Mouse (Mus musculus) olfactory bulb, adult 2 months (tissue): ENCODE results near the gene Bcar3. TPM values are rescaled to one million over a fixed set of nuclear protein-coding genes. Genes with fewer than 3 reads are reported as not detected.

ENCODE experiments used
- H3K27ac ChIP-seq: fragments of 200-500 bp; 2 replicates; pipeline ENCODE4 v1.5.1; 2012; ENCODE audit warnings: low read depth, low read length; ENCODE audit not compliant: insufficient read depth
- H3K4me1 ChIP-seq: fragments of 200-500 bp; 2 replicates; pipeline ENCODE4 v1.6.1; 2012; ENCODE audit warnings: low read length; ENCODE audit not compliant: control insufficient read depth, insufficient read depth
- H3K4me3 ChIP-seq: fragments of 200-500 bp; 2 replicates; pipeline ENCODE4 v1.5.1; 2012; ENCODE audit warnings: mild to moderate bottlenecking, low read depth, low read length, moderate library complexity; ENCODE audit not compliant: insufficient read depth
- CTCF ChIP-seq: fragments of 200-500 bp; IDR thresholded peaks from 2 replicates; pipeline ENCODE4 v1.5.1; 2012; ENCODE audit warnings: low read depth, mild to moderate bottlenecking, low read length, moderate library complexity; ENCODE audit not compliant: insufficient read depth
- POLR2A ChIP-seq: fragments of 200-500 bp; IDR thresholded peaks from 2 replicates; pipeline ENCODE4 v1.6.1; 2012; ENCODE audit warnings: mild to moderate bottlenecking, low read depth, low read length, moderate library complexity; ENCODE audit not compliant: insufficient read depth
- WGBS: fragments of 180-500 bp; shearing (Covaris S2); methylation state at CpG from one replicate; pipeline ENCODE4 v1.1.7; 2018; 5-methylcytosine and 5-hydroxymethylcytosine counted together
- polyA plus RNA-seq: library from polyadenylated mRNA; stranded (reverse); fragments of >200 nt; gene quantifications from 2 replicates; pipeline ENCODE4 v1.2.4, GENCODE M21; 2012; ENCODE audit warnings: low replicate concordance; ENCODE audit not compliant: missing spikeins, insufficient read depth, insufficient read length

Bcar3 gene
- polyA plus RNA-seq, 1 experiment = not detected

DNA sequence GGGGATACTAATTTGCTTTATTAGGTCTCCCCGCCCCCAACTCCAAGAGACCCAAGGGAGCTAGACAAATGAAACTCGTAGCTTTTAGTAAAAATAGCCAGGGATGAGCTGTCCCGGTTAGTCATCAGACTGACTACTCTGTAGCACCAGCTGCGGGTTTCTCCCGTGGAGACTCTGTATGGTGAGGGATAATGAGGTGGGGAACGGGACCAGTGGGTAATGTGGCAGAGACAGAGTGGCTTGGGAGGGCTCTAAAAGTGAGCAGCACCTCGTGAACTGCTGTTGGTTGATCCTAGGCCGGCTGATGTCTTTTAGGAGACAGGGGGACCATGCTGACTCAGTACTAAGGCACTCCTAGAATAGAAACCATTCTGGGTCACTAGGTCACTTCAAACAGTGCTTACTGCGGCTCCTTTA, 49.5 kb downstream of the Bcar3 start:
- no peak for TF ChIP-seq POLR2A
- TF ChIP-seq CTCF = no peak
- Histone ChIP-seq H3K4me3 (no peak overlapping the region), H3K4me1 (peaks cover 11% of the 10 kb centered on the region), H3K27ac (no peak overlapping the region)
- 27% methylated on average over 9 of the region's 9 CpGs for WGBS

DNA sequence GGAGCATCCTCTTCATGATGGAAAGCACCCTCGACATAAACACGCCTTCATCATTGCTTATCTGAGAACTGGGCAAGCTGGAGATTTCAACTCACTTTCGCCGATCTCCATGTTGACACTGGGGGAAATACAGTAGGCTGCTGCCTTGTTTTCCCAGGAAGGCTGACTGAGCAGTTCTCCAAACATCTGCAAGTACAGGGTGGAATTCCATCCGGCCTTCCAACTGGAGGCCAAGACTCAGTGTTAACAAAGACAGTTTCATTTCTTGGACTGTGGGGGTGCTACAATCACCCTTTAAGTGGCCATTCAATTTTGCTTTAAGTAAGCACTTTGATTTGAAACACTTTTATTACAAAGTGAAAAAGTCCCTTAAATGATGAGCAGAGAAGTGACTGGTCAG, 50.4 kb downstream of the Bcar3 start:
- 82% methylated on average over 5 of the region's 5 CpGs for WGBS
- peaks cover 11% of the 10 kb centered on the region for H3K4me1 ChIP-seq
- H3K4me3 ChIP-seq = no peak overlapping the region
- H3K27ac ChIP-seq = no peak overlapping the region
- no peak for TF ChIP-seq POLR2A
- TF ChIP-seq CTCF = no peak

DNA sequence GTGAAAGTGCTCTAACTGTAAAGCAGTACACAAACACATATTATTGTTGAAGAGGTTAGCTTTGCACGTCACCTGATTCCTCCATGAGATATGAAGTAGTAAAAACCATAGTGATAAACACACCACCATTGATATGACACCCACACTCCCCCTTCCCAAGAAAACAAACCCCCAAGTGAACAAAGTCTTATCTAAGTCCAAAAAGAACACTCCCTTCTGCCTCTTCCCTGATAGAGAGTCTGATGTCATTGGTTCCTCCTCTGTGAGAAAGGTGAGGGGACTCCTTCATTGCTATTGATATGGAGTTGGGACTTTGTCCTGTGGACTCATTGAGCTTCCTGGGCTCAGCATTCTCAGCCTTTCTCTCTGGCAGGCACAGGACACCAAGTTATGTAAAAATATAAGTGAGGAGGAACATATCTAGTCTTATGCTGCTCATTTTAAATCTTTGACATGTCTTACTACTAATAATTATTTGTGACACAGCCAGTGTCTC, 52.1 kb downstream of the Bcar3 start:
- TF ChIP-seq CTCF (no peak), POLR2A (no peak)
- peaks cover 7% of the 10 kb centered on the region for H3K4me1 ChIP-seq
- no peak overlapping the region for H3K4me3 ChIP-seq
- WGBS = 97% methylated on average over 1 of the region's 1 CpGs
- H3K27ac ChIP-seq = no peak overlapping the region

DNA sequence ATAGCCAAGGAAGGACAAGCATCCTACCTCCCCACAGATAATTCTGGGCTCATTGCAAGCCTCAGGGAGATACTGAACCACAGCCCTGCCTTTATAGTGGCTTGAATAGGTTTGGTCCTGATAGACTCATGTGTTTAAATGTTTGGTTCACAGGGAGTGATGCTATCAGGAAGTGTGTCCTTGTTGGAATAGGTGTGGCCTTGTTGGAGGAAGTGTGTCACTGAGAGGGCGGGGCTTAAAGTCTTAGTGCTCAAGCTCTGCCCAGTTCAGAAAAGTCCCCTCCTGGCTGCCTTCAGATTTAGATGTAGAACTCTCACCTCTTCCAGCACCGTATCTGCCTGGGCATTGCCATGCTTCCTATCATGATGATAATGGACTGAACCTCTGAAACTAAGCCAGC, 52.7 kb downstream of the Bcar3 start:
- Histone ChIP-seq H3K4me3 (no peak overlapping the region), H3K4me1 (peaks cover 7% of the 10 kb centered on the region), H3K27ac (no peak overlapping the region)
- no peak for TF ChIP-seq POLR2A
- TF ChIP-seq CTCF = no peak
- WGBS = 100% methylated on average over 2 of the region's 2 CpGs

DNA sequence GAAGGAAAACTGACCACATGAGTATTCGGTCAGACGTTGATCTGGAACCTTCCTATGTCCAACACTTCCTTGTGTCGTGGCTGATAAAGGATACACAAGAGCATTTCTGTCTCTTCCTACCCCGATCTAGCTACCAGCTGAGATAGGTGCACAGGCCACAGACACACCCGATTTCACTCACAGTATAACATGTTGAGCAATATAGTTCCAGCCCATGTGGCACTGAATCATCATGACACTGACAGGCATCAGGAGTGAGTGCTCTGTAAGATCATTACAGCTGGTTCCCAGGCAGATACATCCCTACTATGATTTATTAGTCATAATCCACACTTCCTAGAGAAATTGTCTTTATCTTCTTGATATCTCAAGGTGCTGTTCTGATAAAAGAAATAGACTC, 54.7 kb downstream of the Bcar3 start:
- Histone ChIP-seq H3K27ac (no peak overlapping the region), H3K4me3 (no peak overlapping the region), H3K4me1 (no peaks in the 10 kb centered on the region)
- no peak for TF ChIP-seq CTCF
- TF ChIP-seq POLR2A = no peak
- WGBS = 95% methylated on average over 5 of the region's 5 CpGs

DNA sequence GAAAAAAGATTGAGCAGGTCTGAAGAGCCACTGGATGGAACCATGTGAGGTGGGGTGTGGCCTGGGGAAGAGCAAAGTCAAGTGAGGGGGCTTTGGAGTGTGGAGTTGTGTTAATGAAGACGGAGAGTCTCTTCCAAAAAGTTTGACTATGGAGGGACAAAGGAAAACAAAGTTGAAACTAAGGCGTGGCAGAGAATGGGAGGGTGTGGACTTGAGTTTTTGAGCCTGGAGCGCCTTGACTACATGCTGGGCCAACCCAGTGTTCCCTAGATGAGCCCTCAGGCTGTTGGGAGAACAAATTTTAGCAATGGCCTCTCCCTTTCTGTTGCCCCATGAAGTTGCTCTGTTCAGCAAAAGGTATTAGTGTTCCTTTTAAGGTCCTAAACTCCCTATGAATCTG, 58.9 kb downstream of the Bcar3 start:
- TF ChIP-seq POLR2A (no peak), CTCF (no peak)
- no peak overlapping the region for H3K4me3 ChIP-seq
- no peaks in the 10 kb centered on the region for H3K4me1 ChIP-seq
- 93% methylated on average over 3 of the region's 3 CpGs for WGBS
- no peak overlapping the region for H3K27ac ChIP-seq

DNA sequence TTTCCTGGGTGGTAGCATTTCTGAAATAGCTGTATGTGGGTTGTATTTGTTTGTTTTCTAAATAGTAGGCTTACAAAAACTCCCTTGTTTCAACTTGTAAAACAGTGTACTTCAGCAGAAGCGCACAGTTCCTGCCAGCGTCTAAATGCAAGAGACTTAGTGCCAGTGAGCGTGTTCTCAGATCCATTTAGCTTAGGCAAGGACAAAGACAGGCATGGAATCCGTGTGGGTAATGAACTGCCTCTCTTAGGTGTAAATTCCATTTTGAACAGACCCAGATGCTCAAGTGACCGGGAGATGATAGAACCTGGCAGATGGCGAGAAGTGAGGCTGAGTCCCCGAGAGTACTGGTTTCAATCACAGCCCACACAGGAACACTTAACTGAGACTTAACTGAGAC, 65.5 kb downstream of the Bcar3 start:
- Histone ChIP-seq H3K4me3 (no peak overlapping the region), H3K27ac (no peak overlapping the region), H3K4me1 (peaks cover 9% of the 10 kb centered on the region)
- WGBS = 50% methylated on average over 7 of the region's 7 CpGs
- TF ChIP-seq POLR2A = no peak
- no peak for TF ChIP-seq CTCF

DNA sequence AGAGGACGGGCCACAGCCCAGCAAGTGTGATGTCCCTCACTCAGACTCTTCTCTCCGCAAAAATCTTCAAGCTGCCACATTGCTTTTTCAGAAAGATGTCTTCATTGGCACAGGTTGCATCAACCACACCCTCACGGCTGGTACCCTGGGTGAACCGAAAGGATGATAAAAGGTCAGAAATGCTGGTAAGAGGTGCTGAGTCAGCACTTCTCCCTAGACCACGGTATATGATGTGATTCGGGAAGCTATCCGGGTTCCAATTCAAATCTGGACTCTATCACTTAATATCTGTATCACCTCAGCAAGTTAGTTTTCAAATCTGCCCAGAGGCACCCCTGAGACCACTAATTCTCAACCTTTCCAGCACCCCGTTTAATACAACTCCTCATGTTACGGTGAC, 66.0 kb downstream of the Bcar3 start:
- TF ChIP-seq CTCF (no peak), POLR2A (no peak)
- WGBS = 89% methylated on average over 9 of the region's 9 CpGs
- H3K27ac ChIP-seq = no peak overlapping the region
- H3K4me3 ChIP-seq = no peak overlapping the region
- H3K4me1 ChIP-seq = peaks cover 9% of the 10 kb centered on the region

DNA sequence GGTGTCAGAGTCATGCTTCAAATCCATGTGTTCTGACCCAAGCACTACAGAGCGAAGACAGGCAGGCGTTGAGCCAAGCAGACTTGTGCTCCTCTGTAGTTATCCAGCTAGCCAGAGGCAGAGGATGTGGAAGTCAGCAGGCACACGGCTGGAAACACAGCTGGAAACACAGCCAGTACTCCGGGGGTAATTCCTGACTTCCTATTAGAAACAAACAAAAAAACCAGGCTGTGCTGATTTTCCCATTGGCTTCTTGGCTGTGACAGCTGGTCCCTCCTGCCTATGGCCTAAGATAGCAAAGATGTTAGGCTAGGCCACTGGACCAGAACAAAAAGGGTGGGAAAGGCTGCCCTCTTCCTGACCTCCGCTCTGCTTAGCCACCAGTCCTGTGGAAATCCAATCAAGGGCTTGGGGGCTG, 66.8 kb downstream of the Bcar3 start:
- no peak for TF ChIP-seq CTCF
- TF ChIP-seq POLR2A = no peak
- Histone ChIP-seq H3K4me1 (peaks cover 12% of the 10 kb centered on the region), H3K27ac (no peak overlapping the region), H3K4me3 (no peak overlapping the region)
- 57% methylated on average over 5 of the region's 5 CpGs for WGBS

DNA sequence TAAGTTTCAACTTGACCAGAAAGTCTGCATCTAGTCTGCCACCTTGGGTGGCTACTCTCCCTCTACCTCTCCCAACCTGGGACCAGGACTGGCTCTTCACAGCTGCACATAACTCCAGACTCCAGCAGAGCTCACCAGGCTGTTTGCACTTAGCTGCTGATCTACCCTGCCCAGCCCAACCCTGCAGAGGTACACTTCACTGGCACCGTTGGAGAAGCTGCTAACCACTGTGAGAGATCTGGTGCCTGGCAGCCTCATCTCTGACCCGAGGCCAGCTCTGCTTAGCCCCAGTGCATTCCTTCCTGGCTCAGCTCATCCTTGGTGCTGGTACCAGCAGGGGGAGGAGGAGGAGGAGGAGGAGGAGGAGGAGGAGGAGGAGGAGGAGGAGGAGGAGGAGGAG, 68.8 kb downstream of the Bcar3 start:
- H3K4me1 ChIP-seq = peaks cover 12% of the 10 kb centered on the region
- TF ChIP-seq CTCF (no peak), POLR2A (no peak)
- no peak overlapping the region for H3K4me3 ChIP-seq
- no peak overlapping the region for H3K27ac ChIP-seq
- WGBS = 70% methylated on average over 2 of the region's 2 CpGs
